Mouse (Mus musculus): ENCODE measurements around the gene Aqp12. TPM values are rescaled to one million over a fixed set of nuclear protein-coding genes. Genes with fewer than 3 reads are reported as not detected.

The Aqp12 gene
- polyA plus RNA-seq, 1 experiment from 2014 or later, result not detected

DNA sequence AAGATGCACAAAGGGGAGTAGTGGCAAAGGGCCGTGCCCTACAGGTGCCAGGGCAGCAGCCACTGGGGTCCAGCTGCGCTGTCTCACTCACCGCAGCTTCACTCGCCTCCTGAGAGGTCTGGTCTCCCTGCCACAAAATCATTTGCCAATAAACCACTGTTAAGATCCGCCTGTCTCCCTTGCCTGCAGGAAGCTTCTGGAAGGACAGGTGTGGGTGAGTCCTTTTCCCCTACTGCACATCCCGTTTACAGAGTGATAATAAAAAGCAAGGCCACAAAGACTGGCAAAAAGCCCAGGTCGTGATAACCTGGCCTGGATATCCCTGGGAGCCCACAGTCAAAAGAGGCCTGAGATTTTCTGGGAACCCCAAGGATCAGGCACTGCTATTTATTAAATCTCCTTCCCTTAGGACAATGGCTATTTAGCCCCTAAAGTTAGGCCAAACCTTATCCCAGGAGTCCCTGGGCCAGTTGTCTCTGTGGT is 6.0 kb downstream of the Aqp12 start:
- Histone ChIP-seq H3K4me3 (ENCODE audit: low read depth, low read length) (no peak overlapping the region), H3K9me3 (ENCODE audit: control insufficient read depth, low read length) (no peaks in the 10 kb centered on the region), H3K9ac (replicated peaks; ENCODE audit: low read depth, low read length) (no peak overlapping the region), H3K4me1 (ENCODE audit: control insufficient read depth, insufficient read depth, low read length) (no peaks in the 10 kb centered on the region), H3K27ac (ENCODE audit: low read depth, low read length) (no peak overlapping the region), H3K27me3 (ENCODE audit: control insufficient read depth, insufficient read depth, low read length) (no peaks in the 10 kb centered on the region), H3K4me2 (ENCODE audit: low read depth, low read length) (no peak overlapping the region), H3K36me3 (ENCODE audit: control insufficient read depth, insufficient read depth, low read length) (peaks cover 4% of the 10 kb centered on the region; the same call in 1 of the 2 replicates)
- 73% methylated on average over 7 of the region's 7 CpGs for WGBS
- no peak for ATAC-seq (ENCODE audit: low read depth)

DNA sequence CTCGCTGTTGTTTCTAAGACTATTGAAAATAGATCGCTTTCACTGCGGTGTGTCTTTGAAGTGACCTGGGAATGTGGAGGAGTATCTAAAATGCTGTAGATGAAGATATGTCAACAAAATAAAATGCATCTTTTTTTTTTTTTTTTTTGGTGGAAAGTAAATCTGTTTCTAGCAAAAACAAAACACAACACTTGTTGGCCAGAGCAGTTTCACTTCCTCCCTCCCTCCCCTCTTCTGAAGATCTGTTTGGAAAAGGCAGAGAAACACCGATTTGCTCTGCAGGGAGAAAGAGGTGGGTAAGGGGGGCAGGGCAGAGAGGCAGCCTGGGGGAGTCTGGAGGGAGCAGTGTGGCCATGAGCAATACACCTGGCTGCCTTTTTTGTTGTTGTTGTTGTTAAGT is 7.2 kb downstream of the Aqp12 start:
- no peaks in the 10 kb centered on the region for H3K9me3 ChIP-seq (ENCODE audit: control insufficient read depth, low read length)
- H3K4me2 ChIP-seq (ENCODE audit: low read depth, low read length), result no peak overlapping the region
- H3K27me3 ChIP-seq (ENCODE audit: control insufficient read depth, insufficient read depth, low read length), result no peaks in the 10 kb centered on the region
- WGBS, result 84% methylated on average over 4 of the region's 4 CpGs
- H3K27ac ChIP-seq (ENCODE audit: low read depth, low read length), result no peak overlapping the region
- H3K4me3 ChIP-seq (ENCODE audit: low read depth, low read length), result no peak overlapping the region
- peaks cover 8% of the 10 kb centered on the region for H3K36me3 ChIP-seq (ENCODE audit: control insufficient read depth, insufficient read depth, low read length)
- ATAC-seq (ENCODE audit: low read depth), result no peak
- H3K9ac ChIP-seq (replicated peaks; ENCODE audit: low read depth, low read length), result no peak overlapping the region
- no peaks in the 10 kb centered on the region for H3K4me1 ChIP-seq (ENCODE audit: control insufficient read depth, insufficient read depth, low read length)

DNA sequence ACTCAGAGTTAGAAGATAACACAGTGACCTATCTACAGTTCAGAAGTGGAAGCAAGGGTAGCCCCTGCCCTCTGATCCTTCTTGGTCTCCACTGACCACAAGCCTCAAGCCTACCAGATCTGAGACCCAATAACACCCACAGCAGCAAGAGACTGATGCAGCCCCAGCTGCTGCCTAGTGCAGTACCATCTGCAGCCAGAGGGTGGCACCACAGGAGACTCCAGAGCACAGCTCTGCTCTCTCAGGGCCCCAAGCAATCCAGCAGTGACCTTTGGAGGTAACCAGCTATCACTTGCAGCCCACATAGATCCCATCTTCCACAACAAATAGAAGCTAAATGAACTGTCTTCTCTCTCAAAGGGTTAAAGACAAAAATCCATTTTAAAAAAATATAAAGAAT is 8.3 kb downstream of the Aqp12 start:
- ATAC-seq (ENCODE audit: low read depth), result peak; percentile 41; the same call in 1 of the 2 replicates
- Histone ChIP-seq H3K9ac (replicated peaks; ENCODE audit: low read depth, low read length) (no peak overlapping the region), H3K4me1 (ENCODE audit: control insufficient read depth, insufficient read depth, low read length) (no peaks in the 10 kb centered on the region), H3K27me3 (ENCODE audit: control insufficient read depth, insufficient read depth, low read length) (no peaks in the 10 kb centered on the region), H3K4me2 (ENCODE audit: low read depth, low read length) (no peak overlapping the region), H3K9me3 (ENCODE audit: control insufficient read depth, low read length) (no peaks in the 10 kb centered on the region), H3K4me3 (ENCODE audit: low read depth, low read length) (no peak overlapping the region), H3K27ac (ENCODE audit: low read depth, low read length) (no peak overlapping the region), H3K36me3 (ENCODE audit: control insufficient read depth, insufficient read depth, low read length) (peaks cover 12% of the 10 kb centered on the region)

DNA sequence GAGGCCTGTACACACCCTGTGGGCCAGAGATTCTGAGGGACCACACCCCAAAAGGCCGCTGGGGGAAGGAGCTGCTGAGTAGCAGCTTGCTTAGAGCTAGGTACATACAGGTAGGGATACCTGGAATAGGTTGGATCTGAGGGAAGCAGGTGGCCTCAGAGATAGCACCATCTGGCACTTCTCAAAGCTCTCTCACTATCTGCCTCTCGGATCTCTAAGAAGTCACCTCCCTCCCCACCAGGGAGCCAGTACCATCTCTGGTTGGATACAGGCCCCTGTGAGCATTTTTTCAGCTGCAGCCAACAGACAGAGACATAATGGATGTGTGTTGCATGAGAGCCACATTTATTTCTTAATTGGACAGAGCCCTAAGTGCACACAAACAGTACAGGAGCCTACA is 9.0 kb downstream of the Aqp12 start:
- H3K9ac ChIP-seq (replicated peaks; ENCODE audit: low read depth, low read length), result no peak overlapping the region
- H3K4me3 ChIP-seq (ENCODE audit: low read depth, low read length), result no peak overlapping the region
- peaks cover 17% of the 10 kb centered on the region for H3K36me3 ChIP-seq (ENCODE audit: control insufficient read depth, insufficient read depth, low read length)
- no peaks in the 10 kb centered on the region for H3K9me3 ChIP-seq (ENCODE audit: control insufficient read depth, low read length)
- no peaks in the 10 kb centered on the region for H3K27me3 ChIP-seq (ENCODE audit: control insufficient read depth, insufficient read depth, low read length)
- no peak for ATAC-seq (ENCODE audit: low read depth)
- WGBS, result 62% methylated on average over 2 of the region's 2 CpGs
- H3K27ac ChIP-seq (ENCODE audit: low read depth, low read length), result no peak overlapping the region
- no peak overlapping the region for H3K4me2 ChIP-seq (ENCODE audit: low read depth, low read length)
- H3K4me1 ChIP-seq (ENCODE audit: control insufficient read depth, insufficient read depth, low read length), result no peaks in the 10 kb centered on the region

DNA sequence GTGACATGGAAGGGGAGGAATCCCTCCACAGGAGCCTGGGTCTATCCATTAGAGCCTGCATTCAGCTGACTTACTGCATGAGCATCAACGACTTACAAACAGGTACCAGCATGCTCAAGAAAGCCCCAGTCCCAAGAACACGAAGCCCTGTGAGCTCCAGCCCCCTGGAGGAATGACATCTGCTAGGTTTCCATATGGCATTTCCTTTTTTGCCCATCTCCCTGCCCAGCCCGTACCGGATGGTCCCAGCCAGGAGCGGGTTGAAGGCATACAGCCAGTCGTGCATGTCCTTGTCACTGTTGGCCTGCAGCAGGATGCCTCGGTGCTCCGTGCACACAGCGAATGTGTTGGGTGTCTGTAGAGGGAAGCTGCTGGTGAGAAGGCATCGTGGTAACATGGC is 12.6 kb downstream of the Aqp12 start:
- Histone ChIP-seq H3K4me3 (ENCODE audit: low read depth, low read length) (no peak overlapping the region), H3K4me2 (ENCODE audit: low read depth, low read length) (no peak overlapping the region), H3K36me3 (ENCODE audit: control insufficient read depth, insufficient read depth, low read length) (peaks cover 45% of the 10 kb centered on the region), H3K9ac (replicated peaks; ENCODE audit: low read depth, low read length) (no peak overlapping the region), H3K27ac (ENCODE audit: low read depth, low read length) (no peak overlapping the region), H3K4me1 (ENCODE audit: control insufficient read depth, insufficient read depth, low read length) (no peaks in the 10 kb centered on the region), H3K9me3 (ENCODE audit: control insufficient read depth, low read length) (no peaks in the 10 kb centered on the region), H3K27me3 (ENCODE audit: control insufficient read depth, insufficient read depth, low read length) (no peaks in the 10 kb centered on the region)
- WGBS, result 89% methylated on average over 10 of the region's 10 CpGs
- ATAC-seq (ENCODE audit: low read depth), result no peak

DNA sequence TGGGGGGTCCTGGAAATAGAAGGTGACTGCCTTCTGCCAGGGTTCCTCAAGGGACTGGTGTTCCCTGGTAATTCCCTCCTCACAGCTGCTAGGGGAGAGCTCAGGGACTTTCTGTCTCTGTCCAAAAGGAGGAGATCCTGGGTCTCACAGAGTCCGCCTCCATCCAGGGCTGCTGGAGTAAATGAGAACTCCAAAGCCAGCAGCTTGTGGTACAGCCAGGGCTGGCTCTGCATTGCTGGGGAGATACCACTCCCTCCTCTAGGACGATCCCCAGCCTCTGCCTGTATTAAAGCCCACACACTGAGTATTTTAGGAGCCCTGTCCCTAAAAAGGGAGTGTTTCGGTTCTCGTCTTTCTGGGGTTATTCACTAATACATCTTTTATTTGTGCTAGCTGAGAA is 14.5 kb downstream of the Aqp12 start:
- Histone ChIP-seq H3K4me1 (ENCODE audit: control insufficient read depth, insufficient read depth, low read length) (no peaks in the 10 kb centered on the region), H3K27ac (ENCODE audit: low read depth, low read length) (no peak overlapping the region), H3K9me3 (ENCODE audit: control insufficient read depth, low read length) (no peaks in the 10 kb centered on the region), H3K4me3 (ENCODE audit: low read depth, low read length) (no peak overlapping the region), H3K36me3 (ENCODE audit: control insufficient read depth, insufficient read depth, low read length) (peaks cover 63% of the 10 kb centered on the region), H3K27me3 (ENCODE audit: control insufficient read depth, insufficient read depth, low read length) (no peaks in the 10 kb centered on the region), H3K4me2 (ENCODE audit: low read depth, low read length) (no peak overlapping the region), H3K9ac (replicated peaks; ENCODE audit: low read depth, low read length) (no peak overlapping the region)
- WGBS, result 80% methylated on average over 4 of the region's 4 CpGs
- ATAC-seq (ENCODE audit: low read depth), result no peak

- no peak overlapping the region for H3K4me3 ChIP-seq (ENCODE audit: low read depth, low read length)
- ATAC-seq (ENCODE audit: low read depth), result no peak
- no peak overlapping the region for H3K27ac ChIP-seq (ENCODE audit: low read depth, low read length)
- 85% methylated on average over 8 of the region's 8 CpGs for WGBS
- H3K4me2 ChIP-seq (ENCODE audit: low read depth, low read length), result no peak overlapping the region
- no peak overlapping the region for H3K9ac ChIP-seq (replicated peaks; ENCODE audit: low read depth, low read length)
- no peaks in the 10 kb centered on the region for H3K4me1 ChIP-seq (ENCODE audit: control insufficient read depth, insufficient read depth, low read length)
- H3K36me3 ChIP-seq (ENCODE audit: control insufficient read depth, insufficient read depth, low read length), result peaks cover 76% of the 10 kb centered on the region
- H3K27me3 ChIP-seq (ENCODE audit: control insufficient read depth, insufficient read depth, low read length), result no peaks in the 10 kb centered on the region
- H3K9me3 ChIP-seq (ENCODE audit: control insufficient read depth, low read length), result no peaks in the 10 kb centered on the region
These were observed 20.5 kb downstream of the Aqp12 start for GRCm38 (mm10) chr1:93026600-93026999.

DNA sequence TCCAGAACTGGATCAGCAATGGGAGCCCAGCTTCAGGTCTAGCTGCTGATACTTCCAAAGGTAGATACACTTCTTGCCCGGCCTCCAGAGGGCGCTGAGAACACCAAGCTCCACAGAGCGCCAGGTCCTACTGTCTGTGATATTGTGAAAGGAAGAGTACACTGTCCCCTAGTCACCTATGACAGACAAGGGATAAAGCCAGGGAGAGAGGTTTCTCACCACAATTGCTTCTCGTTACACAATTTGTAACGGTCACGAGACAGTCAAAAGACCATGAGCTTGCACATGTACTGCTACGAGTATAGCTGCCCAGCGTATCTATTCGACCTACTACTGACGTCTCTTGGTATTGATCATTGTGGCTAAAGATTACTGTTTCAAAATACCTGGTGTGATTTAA is 23.3 kb downstream of the Aqp12 start:
- Histone ChIP-seq H3K36me3 (ENCODE audit: control insufficient read depth, insufficient read depth, low read length) (peaks cover 68% of the 10 kb centered on the region), H3K9ac (replicated peaks; ENCODE audit: low read depth, low read length) (no peak overlapping the region), H3K4me1 (ENCODE audit: control insufficient read depth, insufficient read depth, low read length) (no peaks in the 10 kb centered on the region), H3K4me3 (ENCODE audit: low read depth, low read length) (no peak overlapping the region), H3K9me3 (ENCODE audit: control insufficient read depth, low read length) (no peaks in the 10 kb centered on the region), H3K27ac (ENCODE audit: low read depth, low read length) (no peak overlapping the region), H3K27me3 (ENCODE audit: control insufficient read depth, insufficient read depth, low read length) (no peaks in the 10 kb centered on the region), H3K4me2 (ENCODE audit: low read depth, low read length) (no peak overlapping the region)
- no peak for ATAC-seq (ENCODE audit: low read depth)
- WGBS, result 92% methylated on average over 10 of the region's 10 CpGs

DNA sequence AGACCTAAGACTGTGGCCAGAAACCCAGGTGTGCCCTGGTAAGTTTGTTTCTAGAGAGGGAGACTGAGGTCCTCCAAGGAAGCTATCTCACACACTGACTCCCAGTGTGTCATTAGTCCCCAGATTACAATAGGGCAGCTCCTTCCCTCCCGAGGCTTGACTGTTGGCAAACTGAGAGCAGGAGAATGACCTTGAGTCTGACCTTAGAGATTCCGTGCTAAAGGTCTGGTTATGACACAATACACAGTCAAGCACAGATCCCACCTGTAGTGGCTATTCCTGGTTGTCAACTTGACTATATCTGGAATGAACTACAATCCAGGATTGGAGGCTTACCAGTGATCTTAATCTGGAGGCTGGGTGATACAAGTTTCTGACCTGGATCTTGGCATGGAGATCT is 23.9 kb downstream of the Aqp12 start:
- H3K9me3 ChIP-seq (ENCODE audit: control insufficient read depth, low read length), result no peaks in the 10 kb centered on the region
- peaks cover 68% of the 10 kb centered on the region for H3K36me3 ChIP-seq (ENCODE audit: control insufficient read depth, insufficient read depth, low read length)
- H3K27me3 ChIP-seq (ENCODE audit: control insufficient read depth, insufficient read depth, low read length), result no peaks in the 10 kb centered on the region
- H3K4me1 ChIP-seq (ENCODE audit: control insufficient read depth, insufficient read depth, low read length), result no peaks in the 10 kb centered on the region
- ATAC-seq (ENCODE audit: low read depth), result no peak
- H3K4me3 ChIP-seq (ENCODE audit: low read depth, low read length), result no peak overlapping the region
- H3K4me2 ChIP-seq (ENCODE audit: low read depth, low read length), result no peak overlapping the region
- no peak overlapping the region for H3K9ac ChIP-seq (replicated peaks; ENCODE audit: low read depth, low read length)
- 75% methylated on average over 2 of the region's 2 CpGs for WGBS
- no peak overlapping the region for H3K27ac ChIP-seq (ENCODE audit: low read depth, low read length)

- H3K36me3 ChIP-seq (ENCODE audit: control insufficient read depth, insufficient read depth, low read length), result peaks cover 67% of the 10 kb centered on the region
- no peak overlapping the region for H3K9ac ChIP-seq (replicated peaks; ENCODE audit: low read depth, low read length)
- H3K27me3 ChIP-seq (ENCODE audit: control insufficient read depth, insufficient read depth, low read length), result no peaks in the 10 kb centered on the region
- no peak overlapping the region for H3K4me3 ChIP-seq (ENCODE audit: low read depth, low read length)
- no peaks in the 10 kb centered on the region for H3K9me3 ChIP-seq (ENCODE audit: control insufficient read depth, low read length)
- no peaks in the 10 kb centered on the region for H3K4me1 ChIP-seq (ENCODE audit: control insufficient read depth, insufficient read depth, low read length)
- no peak overlapping the region for H3K4me2 ChIP-seq (ENCODE audit: low read depth, low read length)
- ATAC-seq (ENCODE audit: low read depth), result no peak
- 87% methylated on average over 3 of the region's 3 CpGs for whole genome bisulfite sequencing
- H3K27ac ChIP-seq (ENCODE audit: low read depth, low read length), result no peak overlapping the region
These were observed 25.1 kb downstream of the Aqp12 start for GRCm38 (mm10) chr1:93031199-93031598.

All from neural tube, embryonic 14.5 days (tissue).